Mouse (Mus musculus) hindbrain, embryonic 16.5 days (tissue): ENCODE measurements around the gene Maip1. TPM values are rescaled to one million over a fixed set of nuclear protein-coding genes. Genes with fewer than 3 reads are reported as not detected.

ENCODE experiments used
- ATAC-seq: fragments of 200-750 bp; cut with Nextera tagmentation; 2 replicates; pipeline ENCODE4 v1.8.0; 2017; ENCODE audit warnings: moderate TSS enrichment, moderate library complexity
- H3K27ac ChIP-seq: fragments of 300-500 bp; sonication (generic); 2 replicates; pipeline ENCODE4 v1.5.1; 2014; ENCODE audit warnings: low read depth, mild to moderate bottlenecking, control low read depth, low read length, moderate library complexity
- H3K27me3 ChIP-seq: fragments of 300-500 bp; sonication (generic); replicated peaks from 2 replicates; pipeline ENCODE4 v1.6.1; 2014; ENCODE audit warnings: low read length; ENCODE audit not compliant: control insufficient read depth, insufficient read depth
- H3K36me3 ChIP-seq: fragments of 300-500 bp; sonication (generic); 2 replicates; pipeline ENCODE4 v1.6.1; 2014; ENCODE audit warnings: mild to moderate bottlenecking, low read length, moderate library complexity, mixed read lengths; ENCODE audit not compliant: control insufficient read depth, insufficient read depth
- H3K4me1 ChIP-seq: fragments of 300-500 bp; sonication (generic); 2 replicates; pipeline ENCODE4 v1.6.1; 2014; ENCODE audit warnings: low read depth, low read length; ENCODE audit not compliant: control insufficient read depth, insufficient read depth
- H3K4me2 ChIP-seq: fragments of 300-500 bp; sonication (generic); 2 replicates; pipeline ENCODE4 v1.6.1; 2014; ENCODE audit warnings: mild to moderate bottlenecking, low read length, control low read depth, moderate library complexity
- H3K4me3 ChIP-seq: fragments of 300-500 bp; sonication (generic); 2 replicates; pipeline ENCODE4 v1.5.1; 2014; ENCODE audit warnings: mild to moderate bottlenecking, low read length, control low read depth, moderate library complexity
- H3K9ac ChIP-seq: fragments of 300-500 bp; sonication (generic); 2 replicates; pipeline ENCODE4 v1.6.1; 2014; ENCODE audit warnings: low read depth, mild to moderate bottlenecking, control low read depth, low read length, moderate library complexity
- H3K9me3 ChIP-seq: fragments of 300-500 bp; sonication (generic); 2 replicates; pipeline ENCODE4 v1.6.1; 2014; ENCODE audit warnings: mild to moderate bottlenecking, low read length, moderate library complexity; ENCODE audit not compliant: control insufficient read depth
- WGBS: fragments of 180-500 bp; shearing (Covaris S2); extraction: QIAGEN DNeasy Blood & Tissue Kit; methylation state at CpG from one replicate; pipeline ENCODE4 v1.1.7; 2014; 5-methylcytosine and 5-hydroxymethylcytosine counted together
- polyA plus RNA-seq: library from polyadenylated mRNA; unstranded; fragments of >200 nt; fragmentation: Nextera tagmentation; extraction: Ambion mirVana; gene quantifications from 2 replicates; pipeline ENCODE4 v1.2.1, GENCODE M21; 2015

The Maip1 gene
- 15.8 and 16.6 TPM in 2 replicates for polyA plus RNA-seq

DNA sequence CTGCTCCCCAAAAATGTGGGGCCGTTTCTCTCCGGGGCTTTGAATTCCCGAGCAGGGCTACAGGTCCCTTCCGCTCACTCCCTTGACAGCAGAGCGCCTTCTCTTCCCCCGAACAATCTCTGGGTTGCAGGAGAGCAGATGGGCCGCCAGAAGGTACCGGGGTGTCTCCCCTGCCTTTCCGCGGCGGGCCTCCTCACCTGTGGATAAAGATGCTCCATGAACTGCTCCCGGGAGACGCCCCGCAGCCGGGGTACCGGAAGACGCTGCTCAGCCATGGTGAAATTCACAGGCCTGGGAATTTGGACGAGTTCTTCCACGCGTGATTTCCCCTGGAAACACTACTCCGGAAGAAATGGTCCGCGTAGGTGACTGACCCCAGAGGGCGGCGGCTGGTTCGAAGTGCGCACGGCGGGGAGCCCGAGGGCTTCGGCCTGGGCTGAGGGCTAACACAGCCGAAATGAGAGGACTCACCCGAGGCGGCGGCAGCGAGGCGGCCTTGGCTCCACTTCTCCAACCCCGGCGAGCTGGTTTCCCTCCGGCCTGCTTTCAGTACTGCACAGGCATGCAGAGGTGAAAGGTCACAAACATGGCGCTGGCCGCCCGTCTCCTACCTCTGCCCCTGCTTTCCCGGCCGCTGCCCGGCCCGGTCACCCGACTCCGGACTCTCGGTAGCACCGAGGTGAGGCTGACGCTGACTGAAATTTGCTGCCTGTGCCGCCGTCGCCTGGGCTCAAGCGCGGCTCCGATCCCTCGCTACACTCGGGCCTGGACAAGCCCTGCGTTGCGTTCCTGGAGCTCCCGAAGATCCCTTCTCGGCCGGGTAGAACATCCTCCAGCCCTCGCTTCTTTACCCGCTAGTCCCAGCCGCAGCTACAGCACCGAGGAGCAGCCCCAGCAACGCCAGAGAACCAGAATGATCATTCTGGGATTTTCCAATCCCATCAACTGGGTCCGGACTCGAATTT, at the start of gene Maip1, which contains the start of gene Tyw5:
TSS of gene Maip1 (plus strand) at position 142 of the 965 bp plus-strand sequence.
TSS of gene Tyw5 (minus strand) at position 915 of the 965 bp plus-strand sequence.
- WGBS = under 1% methylated on average over 71 of the region's 72 CpGs
- ATAC-seq = peak; percentile 96

GRCm38 (mm10) chr1:57358546-57358945, 47.6 kb upstream of the Maip1 start:
- Histone ChIP-seq H3K4me2 (no peak overlapping the region), H3K9ac (no peak overlapping the region), H3K27me3 (no peaks in the 10 kb centered on the region), H3K4me1 (no peaks in the 10 kb centered on the region), H3K4me3 (no peak overlapping the region), H3K27ac (no peak overlapping the region), H3K9me3 (no peaks in the 10 kb centered on the region), H3K36me3 (no peaks in the 10 kb centered on the region)
- no peak for ATAC-seq
- WGBS = 67% methylated on average over 5 of the region's 5 CpGs

More for the DNA sequence above, at the start of gene Maip1, which contains the start of gene Tyw5:
- Histone ChIP-seq H3K4me3 (peak within 1 kb of the TSS; percentile 90), H3K4me1 (peaks cover 28% of the 10 kb centered on the region), H3K27ac (peak within 1 kb of the TSS; percentile 96), H3K9me3 (no peaks in the 10 kb centered on the region), H3K27me3 (no peaks in the 10 kb centered on the region), H3K4me2 (peak within 1 kb of the TSS; percentile 93), H3K9ac (peak within 1 kb of the TSS; percentile 96), H3K36me3 (no peaks in the 10 kb centered on the region)

- no peaks in the 10 kb centered on the region for H3K27me3 ChIP-seq
- 94% methylated on average over 3 of the region's 3 CpGs for WGBS
These were observed 38.7 kb upstream of the Maip1 start for GRCm38 (mm10) chr1:57367446-57367845.

DNA sequence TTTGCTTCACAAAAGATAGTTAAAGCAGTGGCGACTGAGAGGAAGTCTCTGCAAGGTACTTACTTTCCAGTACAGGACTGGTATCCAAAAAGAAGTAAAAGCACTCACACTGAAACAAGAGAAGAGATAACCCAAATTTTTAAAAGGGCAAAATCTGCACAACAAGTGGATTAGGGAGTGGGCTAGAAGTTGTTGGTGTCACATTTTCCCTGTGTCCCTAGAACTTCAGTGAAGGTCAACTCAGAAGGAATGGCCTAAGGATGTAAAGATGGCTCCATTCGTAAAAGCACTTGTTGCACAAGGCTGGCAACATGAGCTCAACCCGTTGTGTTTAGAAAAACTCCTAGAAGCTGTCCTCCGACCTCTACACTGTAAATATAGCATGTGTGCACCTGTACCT, 37.0 kb upstream of the Maip1 start:
- Histone ChIP-seq H3K27ac (no peak overlapping the region), H3K4me1 (no peaks in the 10 kb centered on the region), H3K9me3 (no peaks in the 10 kb centered on the region), H3K4me2 (no peak overlapping the region), H3K4me3 (no peak overlapping the region), H3K36me3 (no peaks in the 10 kb centered on the region), H3K9ac (no peak overlapping the region), H3K27me3 (no peaks in the 10 kb centered on the region)
- no peak for ATAC-seq
- 93% methylated on average over 4 of the region's 4 CpGs for WGBS

More at GRCm38 (mm10) chr1:57367446-57367845, 38.7 kb upstream of the Maip1 start:
- H3K36me3 ChIP-seq = no peaks in the 10 kb centered on the region
- H3K4me3 ChIP-seq = no peak overlapping the region
- no peak overlapping the region for H3K9ac ChIP-seq
- no peaks in the 10 kb centered on the region for H3K9me3 ChIP-seq
- no peaks in the 10 kb centered on the region for H3K4me1 ChIP-seq
- no peak for ATAC-seq
- no peak overlapping the region for H3K4me2 ChIP-seq
- H3K27ac ChIP-seq = no peak overlapping the region

GRCm38 (mm10) chr1:57370451-57370850, 35.7 kb upstream of the Maip1 start:
- no peak overlapping the region for H3K4me2 ChIP-seq
- H3K36me3 ChIP-seq = no peaks in the 10 kb centered on the region
- no peak overlapping the region for H3K9ac ChIP-seq
- 75% methylated on average over 4 of the region's 4 CpGs for WGBS
- no peak for ATAC-seq
- H3K27me3 ChIP-seq = no peaks in the 10 kb centered on the region
- no peaks in the 10 kb centered on the region for H3K4me1 ChIP-seq
- no peak overlapping the region for H3K4me3 ChIP-seq
- H3K9me3 ChIP-seq = no peaks in the 10 kb centered on the region
- no peak overlapping the region for H3K27ac ChIP-seq

DNA sequence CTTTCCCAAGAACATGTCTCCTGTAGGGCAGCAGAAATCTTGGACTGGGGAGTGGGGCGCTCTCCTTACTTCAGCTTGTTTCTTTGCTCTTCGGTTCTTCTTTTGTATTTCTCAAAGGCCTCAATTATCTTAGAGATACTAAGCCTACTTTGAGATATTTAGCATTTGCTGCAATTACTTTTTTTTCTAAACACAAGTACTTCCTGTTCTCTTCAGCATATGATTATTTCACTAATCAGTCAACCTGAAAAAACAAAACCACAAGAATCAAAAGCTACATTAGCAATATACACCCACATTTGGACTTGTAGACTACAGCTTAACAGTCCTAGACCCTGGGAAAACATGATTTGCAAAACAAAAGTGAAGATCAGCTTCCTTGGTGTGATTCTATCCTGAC, 30.9 kb upstream of the Maip1 start:
- Histone ChIP-seq H3K4me1 (peaks cover 13% of the 10 kb centered on the region), H3K9me3 (no peaks in the 10 kb centered on the region), H3K27me3 (no peaks in the 10 kb centered on the region), H3K4me2 (no peak overlapping the region), H3K36me3 (no peaks in the 10 kb centered on the region), H3K9ac (no peak overlapping the region), H3K4me3 (no peak overlapping the region), H3K27ac (no peak overlapping the region)
- whole genome bisulfite sequencing = 96% methylated on average over 2 of the region's 2 CpGs
- ATAC-seq = no peak

- H3K4me1 ChIP-seq = peaks cover 13% of the 10 kb centered on the region
- ATAC-seq = no peak
- 71% methylated on average over 6 of the region's 6 CpGs for WGBS
- H3K4me3 ChIP-seq = peak overlapping the region; percentile 98
- H3K27ac ChIP-seq = no peak overlapping the region
- peak overlapping the region; percentile 49 for H3K4me2 ChIP-seq
- no peaks in the 10 kb centered on the region for H3K36me3 ChIP-seq
- H3K27me3 ChIP-seq = no peaks in the 10 kb centered on the region
- no peak overlapping the region for H3K9ac ChIP-seq
- H3K9me3 ChIP-seq = no peaks in the 10 kb centered on the region
These were observed 29.3 kb upstream of the Maip1 start for GRCm38 (mm10) chr1:57376806-57377205.

DNA sequence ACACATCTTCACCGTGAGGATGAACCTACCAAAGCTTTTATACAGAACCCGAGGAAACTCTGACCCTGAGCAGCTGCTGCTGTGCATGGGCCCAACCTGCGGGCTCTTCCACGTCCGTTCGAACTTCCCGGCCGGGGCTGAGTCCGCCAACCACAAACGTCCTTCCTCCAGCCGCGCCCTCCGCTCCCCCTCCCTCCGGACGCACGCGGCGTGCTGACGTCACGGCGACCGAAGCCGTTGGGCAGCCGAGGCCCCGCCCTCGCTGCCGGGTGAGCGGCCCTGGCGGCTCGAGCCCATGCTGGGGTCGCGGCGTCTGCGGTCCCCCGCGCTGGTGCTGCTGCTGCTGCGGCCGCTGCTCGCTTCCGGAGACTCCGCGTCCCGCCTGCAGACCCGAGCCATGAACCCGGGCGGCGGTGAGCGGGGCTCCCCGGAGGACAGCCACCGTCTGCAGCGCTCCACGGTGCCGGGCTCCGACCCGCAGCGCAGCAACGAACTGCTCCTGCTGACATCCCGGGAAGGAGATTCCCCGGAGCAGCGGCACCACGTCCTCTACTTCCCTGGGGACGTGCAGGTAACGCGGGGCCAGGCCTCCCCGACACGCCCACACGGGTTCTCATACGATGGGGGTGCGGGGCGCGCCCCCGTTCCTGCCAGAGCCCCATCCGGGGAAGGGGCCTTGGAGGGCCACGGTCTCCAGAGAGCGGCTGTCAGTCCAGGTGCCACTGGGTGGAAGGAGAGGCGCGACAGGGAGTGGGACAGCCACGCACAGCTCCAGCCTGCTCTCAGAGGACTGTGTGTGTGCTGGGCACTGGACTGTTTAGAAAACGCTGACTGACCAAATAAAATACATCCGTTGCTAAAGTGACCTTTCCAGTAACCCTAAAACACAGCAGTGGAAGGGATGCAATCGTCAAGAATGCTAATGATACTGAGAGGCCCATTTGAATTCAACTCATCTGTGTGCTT, 28.5 kb upstream of the Maip1 start, which contains the start of gene 1700066M21Rik:
TSS of gene 1700066M21Rik (plus strand) at position 245 of the 966 bp plus-strand sequence.
- peak; percentile 97 for ATAC-seq
- Histone ChIP-seq H3K9me3 (no peaks in the 10 kb centered on the region), H3K4me1 (peaks cover 13% of the 10 kb centered on the region), H3K27me3 (no peaks in the 10 kb centered on the region), H3K4me3 (peak within 1 kb of the TSS; percentile 98), H3K9ac (peak within 1 kb of the TSS; percentile 99), H3K27ac (peak within 1 kb of the TSS; percentile 91), H3K4me2 (peak within 1 kb of the TSS; percentile 87), H3K36me3 (no peaks in the 10 kb centered on the region)
- under 1% methylated on average over 81 of the region's 81 CpGs for WGBS
